Mouse (Mus musculus): ENCODE data around the gene Tubgcp6. TPM values are rescaled to one million over a fixed set of nuclear protein-coding genes. Genes with fewer than 3 reads are reported as not detected.
A peak's percentile ranks its signal among the peaks of the same experiment; 100 is the strongest.

Gene Tubgcp6
- total and polyA plus RNA-seq, 2 experiments = 6.5 to 13.2 TPM

DNA sequence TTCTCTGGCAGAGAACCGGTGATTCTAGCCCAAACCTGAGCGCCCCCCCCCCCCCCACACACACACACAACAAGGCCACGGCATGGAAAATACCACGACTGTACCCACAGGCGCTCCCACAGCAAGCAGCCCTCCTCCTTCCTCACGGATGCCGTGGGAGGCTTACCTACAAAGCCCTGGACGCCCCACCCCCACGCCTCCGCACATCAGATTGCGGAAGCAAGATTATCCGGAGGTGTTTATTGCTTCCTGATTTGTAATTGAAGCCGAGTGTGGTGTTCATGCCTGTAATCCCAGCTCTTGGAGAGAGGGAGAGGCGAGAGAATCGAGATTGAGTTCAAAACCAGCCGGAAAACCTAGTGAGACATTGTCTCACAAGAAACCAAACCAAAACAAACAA is 24.1 kb upstream of the Tubgcp6 start:
- no peak overlapping the region for H3K9ac ChIP-seq (ENCODE audit: low read depth, low read length)
- TF ChIP-seq POLR2A (IDR thresholded peaks at IDR 0.05; ENCODE audit: extremely low read depth, insufficient read depth, low read length) (no peak), CTCF (IDR thresholded peaks at IDR 0.05; ENCODE audit: low read depth, low read length) (no peak)
- H3K27ac ChIP-seq (replicated peaks; ENCODE audit: insufficient read depth, low read depth, low read length) = no peak overlapping the region
- H3K79me2 ChIP-seq (ENCODE audit: control insufficient read depth, insufficient read depth, low read length) = no peaks in the 10 kb centered on the region
- H3K36me3 ChIP-seq (ENCODE audit: control insufficient read depth, insufficient read depth, low read length) = no peaks in the 10 kb centered on the region
- 15% methylated on average over 16 of the region's 16 CpGs for WGBS
- no peak overlapping the region for H3K4me3 ChIP-seq (ENCODE audit: insufficient read depth, low read depth, low read length)
- peaks cover 2% of the 10 kb centered on the region; the same call in 1 of the 2 replicates for H3K4me1 ChIP-seq (ENCODE audit: control insufficient read depth, insufficient read depth, low read length)
- H3K27me3 ChIP-seq (ENCODE audit: control insufficient read depth, insufficient read depth, low read length) = peaks cover 22% of the 10 kb centered on the region
- DNase-seq (ENCODE audit: extremely low read depth, low read depth, low spot score) = no peak

DNA sequence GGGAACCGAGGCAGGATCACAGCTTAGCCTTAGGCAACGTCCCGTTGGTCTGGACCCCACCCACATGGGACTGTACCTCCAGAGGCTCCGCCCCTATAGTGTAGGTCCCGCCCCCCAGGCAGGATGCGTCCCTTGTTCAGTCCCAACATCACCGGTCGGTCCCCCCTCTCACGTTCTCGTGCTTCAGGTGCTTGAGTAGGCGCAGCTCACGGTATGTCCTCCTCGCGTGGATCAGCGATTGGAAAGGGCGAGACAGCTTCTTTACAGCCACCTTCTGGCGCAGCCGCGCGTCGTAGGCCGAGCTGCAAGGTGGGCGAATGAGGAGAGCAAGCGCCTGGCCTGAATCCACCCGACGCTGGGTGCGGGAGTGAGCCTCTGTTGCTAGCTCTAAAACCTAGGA is 23.6 kb upstream of the Tubgcp6 start:
- H3K36me3 ChIP-seq (ENCODE audit: control insufficient read depth, insufficient read depth, low read length) = no peaks in the 10 kb centered on the region
- H3K27ac ChIP-seq (replicated peaks; ENCODE audit: insufficient read depth, low read depth, low read length) = no peak overlapping the region
- TF ChIP-seq POLR2A (IDR thresholded peaks at IDR 0.05; ENCODE audit: extremely low read depth, insufficient read depth, low read length) = no peak
- no peak for TF ChIP-seq CTCF (IDR thresholded peaks at IDR 0.05; ENCODE audit: low read depth, low read length)
- WGBS = 18% methylated on average over 27 of the region's 27 CpGs
- peaks cover 2% of the 10 kb centered on the region; the same call in 1 of the 2 replicates for H3K4me1 ChIP-seq (ENCODE audit: control insufficient read depth, insufficient read depth, low read length)
- no peaks in the 10 kb centered on the region for H3K79me2 ChIP-seq (ENCODE audit: control insufficient read depth, insufficient read depth, low read length)
- H3K27me3 ChIP-seq (ENCODE audit: control insufficient read depth, insufficient read depth, low read length) = peaks cover 22% of the 10 kb centered on the region
- no peak overlapping the region; the same call in 1 of the 2 replicates for H3K4me3 ChIP-seq (ENCODE audit: insufficient read depth, low read depth, low read length)
- DNase-seq (ENCODE audit: extremely low read depth, low read depth, low spot score) = no peak
- no peak overlapping the region for H3K9ac ChIP-seq (ENCODE audit: low read depth, low read length)

DNA sequence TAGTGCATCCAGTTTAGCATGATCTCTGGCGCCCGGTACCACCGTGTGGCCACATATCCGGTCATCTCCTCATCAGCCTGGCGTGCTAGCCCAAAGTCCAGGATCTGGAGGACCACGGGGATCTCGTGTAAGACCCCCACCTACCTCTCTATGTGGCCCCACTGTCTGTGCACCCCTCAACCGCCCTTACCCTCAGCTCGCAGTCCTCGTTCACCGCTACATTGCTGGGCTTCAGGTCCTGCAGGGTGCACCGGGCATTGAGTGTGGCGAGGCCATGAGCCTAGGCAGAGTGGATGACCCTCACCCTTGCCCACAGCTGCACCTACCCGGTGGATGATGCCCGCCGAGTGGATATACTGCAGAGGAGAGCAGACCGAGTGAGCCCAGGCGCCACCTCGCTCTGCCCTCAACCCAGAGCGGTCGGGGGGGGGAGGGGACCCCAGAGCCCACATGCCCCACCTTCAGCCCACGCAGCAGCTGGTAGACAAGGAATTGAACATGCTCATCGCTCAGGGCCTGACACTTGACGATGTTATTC is 23.0 kb upstream of the Tubgcp6 start:
- no peak overlapping the region for H3K9ac ChIP-seq (ENCODE audit: low read depth, low read length)
- DNase-seq (ENCODE audit: extremely low read depth, low read depth, low spot score) = no peak
- H3K4me1 ChIP-seq (ENCODE audit: control insufficient read depth, insufficient read depth, low read length) = peaks cover 2% of the 10 kb centered on the region; the same call in 1 of the 2 replicates
- H3K4me3 ChIP-seq (ENCODE audit: insufficient read depth, low read depth, low read length) = no peak overlapping the region
- no peaks in the 10 kb centered on the region for H3K79me2 ChIP-seq (ENCODE audit: control insufficient read depth, insufficient read depth, low read length)
- peaks cover 22% of the 10 kb centered on the region for H3K27me3 ChIP-seq (ENCODE audit: control insufficient read depth, insufficient read depth, low read length)
- no peaks in the 10 kb centered on the region for H3K36me3 ChIP-seq (ENCODE audit: control insufficient read depth, insufficient read depth, low read length)
- WGBS = 65% methylated on average over 24 of the region's 24 CpGs
- H3K27ac ChIP-seq (replicated peaks; ENCODE audit: insufficient read depth, low read depth, low read length) = no peak overlapping the region
- TF ChIP-seq POLR2A (IDR thresholded peaks at IDR 0.05; ENCODE audit: extremely low read depth, insufficient read depth, low read length) (no peak), CTCF (IDR thresholded peaks at IDR 0.05; ENCODE audit: low read depth, low read length) (no peak)

DNA sequence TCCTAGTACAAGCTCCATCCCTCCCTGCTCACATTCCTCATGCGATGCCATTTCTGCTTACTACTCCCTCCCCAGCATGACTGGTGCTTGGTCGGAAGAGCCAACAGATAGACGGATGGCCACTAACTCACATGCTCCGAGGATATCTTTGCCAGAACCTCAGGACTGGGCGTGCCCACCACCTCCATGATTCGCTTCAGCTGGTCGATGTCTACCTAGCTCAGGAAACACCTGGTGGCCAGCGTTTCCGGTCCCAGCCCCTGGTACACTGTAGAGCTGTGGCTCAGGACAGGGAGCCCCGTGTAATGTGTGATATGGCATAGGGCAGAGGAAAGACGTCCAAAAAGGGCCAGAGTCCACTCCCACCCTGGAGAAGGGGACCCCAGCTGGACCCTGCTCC is 22.1 kb upstream of the Tubgcp6 start:
- Histone ChIP-seq H3K36me3 (ENCODE audit: control insufficient read depth, insufficient read depth, low read length) (no peaks in the 10 kb centered on the region), H3K4me3 (ENCODE audit: insufficient read depth, low read depth, low read length) (no peak overlapping the region), H3K79me2 (ENCODE audit: control insufficient read depth, insufficient read depth, low read length) (no peaks in the 10 kb centered on the region), H3K27ac (replicated peaks; ENCODE audit: insufficient read depth, low read depth, low read length) (no peak overlapping the region), H3K4me1 (ENCODE audit: control insufficient read depth, insufficient read depth, low read length) (peaks cover 1% of the 10 kb centered on the region; the same call in 1 of the 2 replicates), H3K27me3 (ENCODE audit: control insufficient read depth, insufficient read depth, low read length) (peaks cover 22% of the 10 kb centered on the region), H3K9ac (ENCODE audit: low read depth, low read length) (no peak overlapping the region)
- DNase-seq (ENCODE audit: extremely low read depth, low read depth, low spot score) = no peak
- TF ChIP-seq CTCF (IDR thresholded peaks at IDR 0.05; ENCODE audit: low read depth, low read length) (no peak), POLR2A (IDR thresholded peaks at IDR 0.05; ENCODE audit: extremely low read depth, insufficient read depth, low read length) (no peak)
- WGBS = 85% methylated on average over 11 of the region's 11 CpGs

DNA sequence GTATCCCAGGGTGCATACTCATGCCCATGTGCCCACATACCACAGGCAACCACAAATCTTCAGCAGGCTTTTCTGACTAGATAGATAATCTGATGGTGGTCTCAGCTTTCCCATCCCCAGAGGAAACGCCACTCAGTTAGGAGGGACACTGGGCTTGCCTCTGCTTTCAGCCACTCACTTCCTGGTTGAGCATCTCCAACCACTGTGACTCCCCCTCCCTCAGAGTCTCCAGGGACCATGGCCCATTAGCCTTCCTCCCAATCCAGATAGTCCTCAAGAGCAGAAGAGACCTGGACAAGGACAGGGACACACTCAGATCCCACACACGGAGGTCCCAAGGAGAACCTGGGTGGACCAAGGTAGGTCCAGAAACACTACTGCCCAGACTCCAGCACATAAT is 20.2 kb upstream of the Tubgcp6 start:
- no peak for TF ChIP-seq POLR2A (IDR thresholded peaks at IDR 0.05; ENCODE audit: extremely low read depth, insufficient read depth, low read length)
- TF ChIP-seq CTCF (IDR thresholded peaks at IDR 0.05; ENCODE audit: low read depth, low read length) = no peak
- H3K27me3 ChIP-seq (ENCODE audit: control insufficient read depth, insufficient read depth, low read length) = peaks cover 14% of the 10 kb centered on the region

DNA sequence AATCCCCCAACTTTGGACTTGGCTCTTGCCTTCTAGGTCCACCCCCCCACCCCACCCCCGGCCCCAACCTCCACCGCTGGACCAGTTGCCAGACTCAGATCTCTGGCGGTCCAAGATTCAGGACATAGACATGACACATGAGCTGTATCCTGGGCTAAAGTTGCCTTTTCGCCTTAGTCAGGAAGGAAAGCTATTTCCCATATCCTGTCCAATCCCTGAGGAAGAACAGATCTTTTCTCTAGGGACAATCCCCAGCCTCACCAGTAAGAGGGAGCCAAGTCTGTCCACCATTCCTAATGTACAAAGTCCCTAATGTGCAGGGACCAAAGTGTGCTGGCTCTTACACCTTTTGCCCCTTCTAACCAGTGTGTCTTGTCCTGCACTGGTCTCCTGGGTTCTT is 19.0 kb upstream of the Tubgcp6 start:
- WGBS = 64% methylated on average over 4 of the region's 4 CpGs
- no peak for DNase-seq (ENCODE audit: extremely low read depth, low read depth, low spot score)
- Histone ChIP-seq H3K4me3 (ENCODE audit: insufficient read depth, low read depth, low read length) (no peak overlapping the region), H3K36me3 (ENCODE audit: control insufficient read depth, insufficient read depth, low read length) (no peaks in the 10 kb centered on the region), H3K4me1 (ENCODE audit: control insufficient read depth, insufficient read depth, low read length) (no peaks in the 10 kb centered on the region), H3K27me3 (ENCODE audit: control insufficient read depth, insufficient read depth, low read length) (peaks cover 10% of the 10 kb centered on the region), H3K9ac (ENCODE audit: low read depth, low read length) (no peak overlapping the region), H3K27ac (replicated peaks; ENCODE audit: insufficient read depth, low read depth, low read length) (0 out of 2 replicates have a peak overlapping the region, but pooled peaks have one; percentile 18), H3K79me2 (ENCODE audit: control insufficient read depth, insufficient read depth, low read length) (no peaks in the 10 kb centered on the region)
- TF ChIP-seq POLR2A (IDR thresholded peaks at IDR 0.05; ENCODE audit: extremely low read depth, insufficient read depth, low read length) (no peak), CTCF (IDR thresholded peaks at IDR 0.05; ENCODE audit: low read depth, low read length) (no peak)

More for the DNA sequence above, 20.2 kb upstream of the Tubgcp6 start:
- no peak overlapping the region for H3K27ac ChIP-seq (replicated peaks; ENCODE audit: insufficient read depth, low read depth, low read length)
- no peak for DNase-seq (ENCODE audit: extremely low read depth, low read depth, low spot score)
- no peak overlapping the region for H3K9ac ChIP-seq (ENCODE audit: low read depth, low read length)
- WGBS = 74% methylated on average over 2 of the region's 2 CpGs
- H3K4me3 ChIP-seq (ENCODE audit: insufficient read depth, low read depth, low read length) = no peak overlapping the region
- H3K79me2 ChIP-seq (ENCODE audit: control insufficient read depth, insufficient read depth, low read length) = no peaks in the 10 kb centered on the region
- H3K4me1 ChIP-seq (ENCODE audit: control insufficient read depth, insufficient read depth, low read length) = no peaks in the 10 kb centered on the region
- H3K36me3 ChIP-seq (ENCODE audit: control insufficient read depth, insufficient read depth, low read length) = no peaks in the 10 kb centered on the region
